Comparison of ENCODE assay signal across 8 mouse cellular contexts in the genomic region with DNA sequence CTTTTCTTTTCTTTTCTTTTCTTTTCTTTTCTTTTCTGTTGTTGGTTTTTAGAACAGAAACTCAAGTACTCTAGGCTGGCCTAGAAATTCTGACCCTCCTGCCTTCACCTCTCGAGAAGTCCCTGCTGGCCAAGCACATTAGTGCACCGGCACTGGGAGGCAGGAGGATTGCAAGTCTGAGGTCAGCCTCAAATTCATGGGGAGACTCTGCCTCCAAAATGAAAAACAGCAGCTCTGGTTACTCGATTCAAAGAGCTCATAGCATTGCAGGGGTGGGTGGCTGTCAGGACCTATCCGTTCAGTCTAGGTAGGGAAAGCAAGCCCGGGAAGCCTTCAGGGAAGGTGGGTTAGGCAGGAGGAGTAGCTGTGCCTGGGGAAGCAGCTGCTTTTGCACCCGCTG. TPM values are rescaled to one million over a fixed set of nuclear protein-coding genes. Genes with fewer than 3 reads are reported as not detected.
A peak's percentile ranks its signal among the peaks of the same experiment; 100 is the strongest.
DNase-seq lines count a peak whose midpoint lies in the region; ATAC-seq lines count a peak whose summit lies in the region.

No protein-coding gene starts in this region.

- 55% methylated on average over 6 of the region's 6 CpGs for WGBS in heart, embryonic 14.5 days
- WGBS in hindbrain, embryonic 14.5 days: 47% methylated on average over 6 of the region's 6 CpGs
- 45% methylated on average over 6 of the region's 6 CpGs for WGBS in midbrain, embryonic 15.5 days

- H3K9me3 ChIP-seq in heart, embryonic 14.5 days (ENCODE audit: control insufficient read depth, low read length): no peaks in the 10 kb centered on the region
- no peaks in the 10 kb centered on the region for H3K9me3 ChIP-seq in hindbrain, embryonic 14.5 days (ENCODE audit: control insufficient read depth, low read length)
- H3K9me3 ChIP-seq in midbrain, embryonic 15.5 days: no peaks in the 10 kb centered on the region

- no peak overlapping the region for H3K9ac ChIP-seq in heart, embryonic 14.5 days (ENCODE audit: low read length)
- H3K9ac ChIP-seq in hindbrain, embryonic 14.5 days: no peak overlapping the region
- H3K9ac ChIP-seq in midbrain, embryonic 15.5 days: no peak overlapping the region

- no peak for DNase-seq in heart, adult 11 months
- DNase-seq in embryo, embryonic 10.5 days (ENCODE audit: low spot score): peak; percentile 44
- DNase-seq in hindbrain, embryonic 14.5 days (ENCODE audit: low spot score): no peak
- no peak for DNase-seq in left cerebral cortex, postnatal 10 days (ENCODE audit: extremely low spot score in 1 of 2, low spot score in 2 of 2)
- no peak for DNase-seq in layer of hippocampus, postnatal 10 days (ENCODE audit: low spot score in 2 of 2)

- peaks cover 17 to 33% of the 10 kb centered on the region in 2 experiments for H3K4me1 ChIP-seq in heart, embryonic 14.5 days (ENCODE audit: control insufficient read depth in 2 of 2, insufficient read depth in 2 of 2, low read length in 2 of 2)
- peaks cover 17% of the 10 kb centered on the region for H3K4me1 ChIP-seq in hindbrain, embryonic 14.5 days (replicated peaks; ENCODE audit: control insufficient read depth, insufficient read depth, low read length)
- peaks cover 23% of the 10 kb centered on the region for H3K4me1 ChIP-seq in midbrain, embryonic 15.5 days

- peaks cover 60% of the 10 kb centered on the region for H3K36me3 ChIP-seq in heart, embryonic 14.5 days (ENCODE audit: control insufficient read depth, insufficient read depth, low read length)
- H3K36me3 ChIP-seq in hindbrain, embryonic 14.5 days (replicated peaks; ENCODE audit: control insufficient read depth, insufficient read depth): peaks cover 31% of the 10 kb centered on the region
- H3K36me3 ChIP-seq in midbrain, embryonic 15.5 days (replicated peaks): 0 out of 2 replicates have a peak, but pooled peaks cover 2% of the 10 kb centered on the region

- no peak overlapping the region for H3K4me3 ChIP-seq in heart, embryonic 14.5 days (ENCODE audit: control insufficient read depth in 1 of 2, insufficient read depth in 1 of 2, low read depth in 1 of 2, low read length in 2 of 2)
- no peak overlapping the region for H3K4me3 ChIP-seq in hindbrain, embryonic 14.5 days (replicated peaks; ENCODE audit: low read length)
- no peak overlapping the region for H3K4me3 ChIP-seq in midbrain, embryonic 15.5 days

- no peak overlapping the region for H3K4me2 ChIP-seq in heart, embryonic 14.5 days (ENCODE audit: low read length)
- no peak overlapping the region for H3K4me2 ChIP-seq in hindbrain, embryonic 14.5 days (replicated peaks)
- no peak overlapping the region for H3K4me2 ChIP-seq in midbrain, embryonic 15.5 days

- H3K27ac ChIP-seq in heart, embryonic 14.5 days (replicated peaks in 1 of 2; ENCODE audit: control insufficient read depth in 1 of 2, insufficient read depth in 1 of 2, low read depth in 2 of 2, low read length in 2 of 2): peak overlapping the region; percentile 45 to 76
- peak overlapping the region; percentile 47; the same call in 1 of the 2 replicates for H3K27ac ChIP-seq in hindbrain, embryonic 14.5 days
- H3K27ac ChIP-seq in midbrain, embryonic 15.5 days: peak overlapping the region; percentile 27; the same call in 1 of the 2 replicates

- H3K27me3 ChIP-seq in heart, embryonic 14.5 days (ENCODE audit: control insufficient read depth, insufficient read depth, low read length): no peaks in the 10 kb centered on the region
- no peaks in the 10 kb centered on the region for H3K27me3 ChIP-seq in hindbrain, embryonic 14.5 days (ENCODE audit: control insufficient read depth, insufficient read depth, low read length)
- no peaks in the 10 kb centered on the region for H3K27me3 ChIP-seq in midbrain, embryonic 15.5 days (replicated peaks)

- no peak for ATAC-seq in heart, embryonic 14.5 days (ENCODE audit: insufficient number of reproducible peaks, insufficient read depth, low FRiP score, low read depth)
- ATAC-seq in hindbrain, embryonic 14.5 days (ENCODE audit: low FRiP score): no peak
- ATAC-seq in midbrain, embryonic 15.5 days (replicated peaks): no peak
- ATAC-seq in erythroblast, adult 5-6 weeks (replicated peaks; ENCODE audit: low FRiP score, poor library complexity, severe bottlenecking): no peak

- intact Hi-C loops in left cerebral cortex, postnatal 10 days (cut with DNase I): loop anchor here (5.0 kb wide), 1 partner anchor 36 kb away; a partner anchor contains a TSS

RNA-seq across cellular contexts. Expression of a gene that starts 37.0 kb away (rescaled TPM):
- 44.8 and 48.7 TPM in 2 replicates for polyA plus RNA-seq in heart, embryonic 14.5 days (2014; fragmentation: Nextera tagmentation; extraction: Ambion mirVana)
- 61.9 and 62.1 TPM in 2 replicates for polyA plus RNA-seq in hindbrain, embryonic 14.5 days (2014; fragmentation: Nextera tagmentation; extraction: Ambion mirVana)
- 144 and 152 TPM in 2 replicates for polyA plus RNA-seq in midbrain, embryonic 15.5 days (2015; fragmentation: Nextera tagmentation; extraction: Ambion mirVana)
- 5.4 and 8.6 TPM in 2 replicates for total RNA-seq in erythroblast, adult 5-6 weeks (2015; ENCODE audit: low replicate concordance)
- total RNA-seq in erythroblast, adult 5-6 weeks (2017; ENCODE audit: low replicate concordance): 2.9 and 5.3 TPM in 2 replicates
- 100 to 1,000 TPM; 331 to 345 TPM for total RNA-seq in left cerebral cortex, postnatal 10 days (2021)
- 100 to 1,000 TPM; 288 to 295 TPM for total RNA-seq in layer of hippocampus, postnatal 10 days (2021)

Comparison
In these comparisons a context has a peak if more than half of its experiments do, and no peak if none do; other contexts are left out.
1. RNA of a gene that starts 37.0 kb away (total RNA-seq): 331 to 345 TPM in left cerebral cortex, postnatal 10 days and 288 to 295 TPM in layer of hippocampus, postnatal 10 days; 2.9 to 8.6 TPM in erythroblast, adult 5-6 weeks; every median in the first group is over 10 times any median in the second.
2. Peak in every context shown above with its lines, with median percentiles within 50 percentile points of each other: H3K27ac ChIP-seq.